Mouse (Mus musculus) lung, postnatal 0 days (tissue): Measurements from ENCODE around the gene Nckap5.

Experiments used
- CTCF ChIP-seq: IDR thresholded peaks from 2 replicates; pipeline ENCODE4 v1.5.1; 2016; ENCODE audit warnings: antibody characterized with exemption, mild to moderate bottlenecking
- EP300 ChIP-seq: IDR thresholded peaks from 2 replicates; pipeline ENCODE4 v1.6.1; 2016; ENCODE audit warnings: antibody characterized with exemption, mild to moderate bottlenecking, control low read depth

GRCm38 (mm10) chr1:125910871-125911265, 919.7 kb downstream of the Nckap5 start:
- TF ChIP-seq CTCF (no peak), EP300 (no peak)
